Mouse (Mus musculus) layer of hippocampus, adult 18-20 months (tissue): ENCODE measurements around the gene Olfr785. TPM values are rescaled to one million over a fixed set of nuclear protein-coding genes. Genes with fewer than 3 reads are reported as not detected.
"Not testable (repeated sequence)": the region's sequence is repeated elsewhere in the genome, so short reads cannot be mapped to it uniquely, and the experiment has no call there.

Experiments used
- DNase-seq, 2 experiments: peaks; one replicate each; pipeline ENCODE4 v3.0.0; 2022; ENCODE audit warnings: low spot score in 2 of 2
- long read RNA-seq: library from polyadenylated mRNA; stranded (forward); transcript quantifications from one replicate; pipeline ENCODE4 v2.0.0, GENCODE M21; 2021
- total RNA-seq, 2 experiments: library from RNA; stranded (reverse); gene quantifications; 2 replicates each; pipeline ENCODE4 v1.2.3; 2021

Olfr785 gene
- total RNA-seq: not detected
- long read RNA-seq: 0 reads

GRCm38 (mm10) chr10:129405126-129405525, at the start of gene Olfr785:
TSS of gene Olfr785 (plus strand) at chr10:129405426.
- DNase-seq: no peak

- DNase-seq: not testable (repeated sequence)
Measured at GRCm38 (mm10) chr10:129356496-129356895, 48.7 kb upstream of the Olfr785 start.

- DNase-seq: peak in 1 of 2 experiments; percentile 46
Measured at GRCm38 (mm10) chr10:129357307-129357706, 47.9 kb upstream of the Olfr785 start.

- not testable (repeated sequence) for DNase-seq
Measured at GRCm38 (mm10) chr10:129374051-129374450, 31.2 kb upstream of the Olfr785 start.

GRCm38 (mm10) chr10:129383783-129384182, 21.4 kb upstream of the Olfr785 start, which contains the start of gene Olfr784:
TSS of gene Olfr784 (plus strand) at chr10:129384083.
- no peak for DNase-seq

- no peak for DNase-seq
Measured at GRCm38 (mm10) chr10:129400892-129401291, 4.3 kb upstream of the Olfr785 start.

- no peak for DNase-seq
Measured at GRCm38 (mm10) chr10:129427006-129427405, 21.8 kb downstream of the Olfr785 start, which contains the start of gene Olfr786. TSS of gene Olfr786 (plus strand) at chr10:129427306.

Other genes starting within 250 kb of the Olfr785 start
- gene Olfr771, start 240.7 kb upstream of the Olfr785 start, total RNA-seq: not detected
- gene Olfr772, start 227.5 kb upstream of the Olfr785 start, total RNA-seq: not detected
- not detected for gene Olfr773, start 218.0 kb upstream of the Olfr785 start, total RNA-seq
- gene Olfr774, start 169.2 kb upstream of the Olfr785 start, total RNA-seq: not detected
- not detected for gene Olfr775, start 157.0 kb upstream of the Olfr785 start, total RNA-seq
- not detected for gene Olfr776, start 146.3 kb upstream of the Olfr785 start, total RNA-seq
- gene Olfr777, start 133.9 kb upstream of the Olfr785 start, total RNA-seq: not detected
- not detected for gene Olfr780, start 87.3 kb upstream of the Olfr785 start, total RNA-seq
- not detected for gene Olfr781, start 76.6 kb upstream of the Olfr785 start, total RNA-seq
- gene Olfr782, start 56.6 kb upstream of the Olfr785 start, total RNA-seq: not detected
- under 1 TPM; 0.10 to 0.22 TPM for gene Olfr784, start 21.3 kb upstream of the Olfr785 start, total RNA-seq
- not detected for gene Olfr786, start 21.9 kb downstream of the Olfr785 start, total RNA-seq
- gene Olfr787, start 56.4 kb downstream of the Olfr785 start, total RNA-seq: not detected
- gene Olfr788, start 65.6 kb downstream of the Olfr785 start, total RNA-seq: not detected
- gene Olfr789, start 79.3 kb downstream of the Olfr785 start, total RNA-seq: not detected
- not detected for gene Olfr790, start 93.1 kb downstream of the Olfr785 start, total RNA-seq
- not detected for gene Olfr791, start 116.4 kb downstream of the Olfr785 start, total RNA-seq
- gene Olfr792, start 133.7 kb downstream of the Olfr785 start, total RNA-seq: not detected
- not detected for gene Olfr794, start 162.2 kb downstream of the Olfr785 start, total RNA-seq
- not detected for gene Olfr796, start 207.1 kb downstream of the Olfr785 start, total RNA-seq
- not detected for gene Olfr798, start 222.5 kb downstream of the Olfr785 start, total RNA-seq
- gene Olfr799, start 232.1 kb downstream of the Olfr785 start, total RNA-seq: not detected